Mouse (Mus musculus) hindbrain, embryonic 16.5 days (tissue): ENCODE measurements at regions not wholly inside any gene's neighbourhood (a gene's known extent, or its start where the extent isn't known, plus 50 kb on each side); places are given as distances from the start of the nearest gene placed in this dataset.

ENCODE experiments used
- ATAC-seq: fragments of 200-750 bp; cut with Nextera tagmentation; 2 replicates; pipeline ENCODE4 v1.8.0; 2017; ENCODE audit warnings: moderate TSS enrichment, moderate library complexity
- H3K27ac ChIP-seq: fragments of 300-500 bp; sonication (generic); 2 replicates; pipeline ENCODE4 v1.5.1; 2014; ENCODE audit warnings: low read depth, mild to moderate bottlenecking, control low read depth, low read length, moderate library complexity
- H3K27me3 ChIP-seq: fragments of 300-500 bp; sonication (generic); replicated peaks from 2 replicates; pipeline ENCODE4 v1.6.1; 2014; ENCODE audit warnings: low read length; ENCODE audit not compliant: control insufficient read depth, insufficient read depth
- H3K36me3 ChIP-seq: fragments of 300-500 bp; sonication (generic); 2 replicates; pipeline ENCODE4 v1.6.1; 2014; ENCODE audit warnings: mild to moderate bottlenecking, low read length, moderate library complexity, mixed read lengths; ENCODE audit not compliant: control insufficient read depth, insufficient read depth
- H3K4me1 ChIP-seq: fragments of 300-500 bp; sonication (generic); 2 replicates; pipeline ENCODE4 v1.6.1; 2014; ENCODE audit warnings: low read depth, low read length; ENCODE audit not compliant: control insufficient read depth, insufficient read depth
- H3K4me2 ChIP-seq: fragments of 300-500 bp; sonication (generic); 2 replicates; pipeline ENCODE4 v1.6.1; 2014; ENCODE audit warnings: mild to moderate bottlenecking, low read length, control low read depth, moderate library complexity
- H3K4me3 ChIP-seq: fragments of 300-500 bp; sonication (generic); 2 replicates; pipeline ENCODE4 v1.5.1; 2014; ENCODE audit warnings: mild to moderate bottlenecking, low read length, control low read depth, moderate library complexity
- H3K9ac ChIP-seq: fragments of 300-500 bp; sonication (generic); 2 replicates; pipeline ENCODE4 v1.6.1; 2014; ENCODE audit warnings: low read depth, mild to moderate bottlenecking, control low read depth, low read length, moderate library complexity
- H3K9me3 ChIP-seq: fragments of 300-500 bp; sonication (generic); 2 replicates; pipeline ENCODE4 v1.6.1; 2014; ENCODE audit warnings: mild to moderate bottlenecking, low read length, moderate library complexity; ENCODE audit not compliant: control insufficient read depth
- WGBS: fragments of 180-500 bp; shearing (Covaris S2); extraction: QIAGEN DNeasy Blood & Tissue Kit; methylation state at CpG from one replicate; pipeline ENCODE4 v1.1.7; 2014; 5-methylcytosine and 5-hydroxymethylcytosine counted together

DNA sequence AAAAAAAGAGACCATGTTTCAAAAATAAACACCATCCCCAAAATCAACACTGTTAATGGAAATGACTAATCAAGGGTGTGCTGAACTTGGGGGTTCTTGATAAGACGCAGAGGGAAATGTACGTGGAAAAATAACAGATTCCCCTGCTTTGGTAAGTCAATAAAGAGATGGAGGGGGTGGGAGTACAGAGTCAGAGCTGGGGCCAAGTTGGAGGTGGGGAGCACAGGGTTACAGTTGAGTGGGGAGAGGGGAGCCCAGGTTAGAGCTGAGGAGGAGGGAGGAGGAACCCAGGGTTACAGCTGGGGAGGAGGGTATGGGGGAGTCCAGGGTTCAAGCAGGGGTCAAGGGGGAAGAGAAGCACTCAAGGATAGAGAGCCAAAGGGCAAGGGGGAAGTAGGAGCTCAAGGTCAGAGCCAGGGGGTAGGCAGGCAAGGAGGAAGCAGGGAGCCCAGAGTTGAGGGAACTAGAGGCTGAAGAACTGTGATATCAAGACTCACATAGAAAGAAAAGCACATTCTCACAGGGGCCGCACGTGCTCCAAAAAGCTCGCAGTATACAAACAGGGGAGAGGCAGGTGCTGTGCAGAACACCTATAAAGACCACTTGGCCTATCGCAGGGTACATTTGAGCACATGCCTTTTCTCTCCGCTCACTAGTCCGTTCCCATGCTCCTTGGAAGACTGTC lies 246.4 kb downstream of the Sox9 start:
- ATAC-seq, result no peak
- Histone ChIP-seq H3K4me2 (no peak overlapping the region), H3K36me3 (no peaks in the 10 kb centered on the region), H3K4me3 (no peak overlapping the region), H3K4me1 (no peaks in the 10 kb centered on the region), H3K9me3 (no peaks in the 10 kb centered on the region), H3K27me3 (no peaks in the 10 kb centered on the region), H3K27ac (no peak overlapping the region), H3K9ac (no peak overlapping the region)
- 90% methylated on average over 8 of the region's 8 CpGs for WGBS

DNA sequence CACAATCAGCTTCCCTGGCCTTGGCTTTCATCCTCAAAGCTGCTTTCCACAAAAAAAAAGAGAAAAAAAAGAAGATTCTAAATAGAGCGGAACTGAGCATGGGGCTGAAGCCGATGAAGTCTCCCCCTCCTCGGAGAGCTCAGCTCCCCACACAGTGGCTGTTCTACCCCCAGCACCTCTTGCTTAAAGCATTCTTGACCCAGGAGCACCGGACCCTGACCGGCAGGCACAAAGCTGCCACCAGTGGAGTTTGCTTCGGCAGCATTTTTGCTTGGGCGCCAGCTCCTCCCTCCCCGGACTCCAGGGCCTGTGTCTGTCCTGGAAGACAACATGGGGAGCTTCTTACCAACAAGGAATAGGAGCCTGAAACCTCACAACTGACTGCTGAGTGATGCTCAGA lies 249.4 kb downstream of the Sox9 start:
- Histone ChIP-seq H3K9me3 (no peaks in the 10 kb centered on the region), H3K4me3 (no peak overlapping the region), H3K4me2 (no peak overlapping the region), H3K27ac (no peak overlapping the region), H3K4me1 (no peaks in the 10 kb centered on the region), H3K27me3 (no peaks in the 10 kb centered on the region), H3K36me3 (no peaks in the 10 kb centered on the region), H3K9ac (no peak overlapping the region)
- WGBS, result 41% methylated on average over 8 of the region's 8 CpGs
- no peak for ATAC-seq

DNA sequence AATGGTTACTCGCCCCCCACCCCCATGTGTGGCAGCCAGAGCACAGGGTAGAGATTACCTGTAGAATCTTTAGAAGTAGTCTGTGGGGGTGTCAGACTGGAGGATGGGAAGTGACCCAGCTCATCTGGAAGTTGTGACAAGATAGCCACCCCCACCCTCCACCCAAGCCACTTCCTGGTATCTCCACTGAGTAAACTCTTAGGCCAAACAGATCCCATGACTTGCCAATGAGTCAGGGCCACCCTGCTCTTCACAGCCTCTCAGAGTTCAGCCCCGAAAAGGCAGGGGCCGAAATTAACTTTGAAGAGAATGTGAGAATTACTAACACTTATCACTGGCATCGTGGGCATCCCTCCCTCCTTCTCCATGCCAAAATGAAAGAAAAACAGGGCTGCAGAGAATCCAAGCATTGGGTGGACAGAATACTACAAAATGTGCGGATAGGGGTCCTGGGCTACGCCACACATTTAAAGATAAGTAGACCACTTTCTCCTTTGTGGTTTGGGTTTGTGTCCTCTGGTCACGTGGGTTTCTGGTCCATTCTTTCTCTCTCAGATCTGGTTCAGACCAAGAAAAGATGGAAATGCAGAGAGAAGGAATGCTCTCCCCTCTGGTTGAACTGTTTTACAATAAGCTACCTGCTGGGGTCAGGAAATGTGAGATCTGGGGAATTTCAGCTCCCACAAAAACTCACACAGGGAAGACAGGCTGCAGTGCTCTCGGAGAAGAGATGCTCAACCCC lies 250.6 kb downstream of the Sox9 start:
- Histone ChIP-seq H3K4me3 (no peak overlapping the region), H3K4me1 (no peaks in the 10 kb centered on the region), H3K9me3 (no peaks in the 10 kb centered on the region), H3K27me3 (no peaks in the 10 kb centered on the region), H3K9ac (no peak overlapping the region), H3K4me2 (no peak overlapping the region), H3K36me3 (no peaks in the 10 kb centered on the region), H3K27ac (no peak overlapping the region)
- 83% methylated on average over 8 of the region's 8 CpGs for WGBS
- no peak for ATAC-seq

DNA sequence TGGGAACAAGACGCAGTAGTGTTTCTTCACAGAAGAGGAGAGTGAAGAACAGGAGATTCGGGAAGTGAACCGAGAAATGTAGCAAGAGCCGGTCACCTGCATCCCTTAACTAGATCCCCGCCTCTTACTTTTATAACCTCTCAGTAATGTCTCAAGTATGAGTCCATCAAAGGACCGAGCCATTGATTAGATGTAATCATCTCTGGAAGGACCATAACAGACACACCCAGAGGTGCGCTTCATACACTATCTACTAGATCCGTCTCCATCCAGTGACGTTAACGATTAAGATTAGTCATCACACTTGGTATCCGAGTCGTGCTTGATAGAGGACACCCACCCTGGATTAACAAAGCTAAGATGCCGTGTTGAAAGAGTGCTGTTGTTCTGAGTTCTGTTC lies 252.9 kb downstream of the Sox9 start:
- Histone ChIP-seq H3K27me3 (no peaks in the 10 kb centered on the region), H3K9ac (no peak overlapping the region), H3K27ac (no peak overlapping the region), H3K9me3 (no peaks in the 10 kb centered on the region), H3K4me2 (no peak overlapping the region), H3K4me1 (no peaks in the 10 kb centered on the region), H3K4me3 (no peak overlapping the region), H3K36me3 (no peaks in the 10 kb centered on the region)
- WGBS, result 94% methylated on average over 13 of the region's 13 CpGs
- no peak for ATAC-seq

DNA sequence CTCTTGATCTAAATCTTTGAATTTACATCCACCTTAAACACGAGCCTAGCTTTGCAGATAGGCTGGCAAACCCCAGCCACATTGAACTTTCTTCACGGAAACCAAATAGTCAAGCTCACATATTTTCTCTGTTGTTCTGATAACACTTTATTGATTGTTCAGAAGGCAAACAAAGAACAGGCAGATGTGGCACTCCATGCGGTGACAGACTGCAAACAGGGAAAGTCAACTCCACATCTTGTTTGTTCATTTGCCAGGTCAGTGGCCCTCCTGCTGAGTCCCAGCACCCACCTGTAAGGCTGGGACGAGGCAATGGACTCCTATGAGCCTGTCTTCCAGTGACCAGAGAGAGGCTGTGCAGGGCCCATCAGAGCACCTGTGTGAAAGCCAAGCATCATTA lies 255.7 kb downstream of the Sox9 start:
- ATAC-seq, result no peak
- no peaks in the 10 kb centered on the region for H3K9me3 ChIP-seq
- H3K27me3 ChIP-seq, result no peaks in the 10 kb centered on the region
- H3K4me1 ChIP-seq, result no peaks in the 10 kb centered on the region
- no peak overlapping the region for H3K4me3 ChIP-seq
- no peak overlapping the region for H3K4me2 ChIP-seq
- WGBS, result 77% methylated on average over 4 of the region's 4 CpGs
- no peak overlapping the region for H3K27ac ChIP-seq
- no peaks in the 10 kb centered on the region for H3K36me3 ChIP-seq
- H3K9ac ChIP-seq, result no peak overlapping the region

DNA sequence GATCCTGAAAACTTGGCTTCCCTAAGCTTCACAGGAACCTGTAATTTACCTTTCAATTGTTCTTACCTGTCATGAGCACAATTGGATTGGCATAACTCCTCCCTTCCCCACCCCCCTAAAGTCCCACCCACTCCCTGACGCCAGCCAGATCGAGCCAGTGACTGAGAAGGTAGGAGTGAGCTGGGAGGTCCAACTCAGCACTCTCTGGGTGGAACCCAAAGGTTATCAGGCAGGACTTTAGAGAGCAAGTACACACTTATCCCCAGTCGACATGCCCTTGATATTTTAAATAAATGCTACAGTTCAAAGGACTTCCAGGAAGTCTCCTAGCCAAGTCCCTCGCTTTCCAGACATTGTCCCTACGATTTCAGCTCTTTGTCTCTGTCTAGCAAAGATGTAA lies 260.7 kb downstream of the Sox9 start:
- Histone ChIP-seq H3K27me3 (no peaks in the 10 kb centered on the region), H3K4me1 (peaks cover 14% of the 10 kb centered on the region), H3K9ac (no peak overlapping the region), H3K9me3 (no peaks in the 10 kb centered on the region), H3K4me2 (no peak overlapping the region), H3K4me3 (no peak overlapping the region), H3K36me3 (no peaks in the 10 kb centered on the region), H3K27ac (no peak overlapping the region)
- no peak for ATAC-seq
- WGBS, result 58% methylated on average over 5 of the region's 5 CpGs

DNA sequence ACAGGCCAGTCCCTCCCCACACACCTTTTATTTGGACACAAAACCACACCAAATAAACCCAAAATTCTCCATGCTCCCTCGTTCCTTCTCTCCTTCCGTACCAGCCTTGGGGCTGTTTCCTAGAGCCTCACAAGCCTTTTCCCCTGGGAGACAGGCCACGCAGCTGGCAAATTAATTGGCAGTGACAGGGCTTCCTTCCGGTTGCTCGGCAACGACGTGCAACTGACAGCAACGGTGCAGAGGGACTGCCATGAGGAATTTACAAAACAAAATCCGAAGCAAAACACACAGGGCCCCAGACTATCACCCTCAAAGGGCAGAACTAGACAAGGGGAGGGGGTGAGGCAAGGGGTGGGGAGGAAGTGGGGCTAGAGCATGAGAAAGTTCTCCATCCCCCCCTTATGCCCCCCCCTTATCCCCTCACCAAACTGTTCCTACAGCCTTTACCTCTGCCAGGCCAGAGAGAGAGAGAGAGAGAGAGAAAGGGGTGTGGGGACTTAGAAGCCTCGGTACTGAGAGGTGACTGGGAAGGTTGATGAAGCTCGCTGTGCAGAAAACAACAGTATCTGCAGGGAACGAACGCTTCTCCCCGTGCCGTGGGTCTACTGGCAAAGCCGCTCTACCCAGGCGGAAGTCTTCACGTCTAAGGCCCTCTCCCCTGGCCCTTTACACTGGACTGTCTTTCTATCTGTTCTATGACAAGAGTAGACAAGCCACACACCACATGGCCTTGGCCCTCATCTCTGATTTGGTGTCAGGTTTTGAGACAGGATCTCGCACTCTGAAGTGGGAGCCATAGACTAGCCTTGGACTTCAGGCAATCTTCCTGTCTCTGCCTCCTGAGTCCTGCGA lies 264.4 kb downstream of the Sox9 start:
- no peaks in the 10 kb centered on the region for H3K27me3 ChIP-seq
- H3K36me3 ChIP-seq, result no peaks in the 10 kb centered on the region
- H3K4me1 ChIP-seq, result peaks cover 19% of the 10 kb centered on the region
- peak overlapping the region; percentile 72 for H3K27ac ChIP-seq
- H3K9ac ChIP-seq, result peak overlapping the region; percentile 35
- ATAC-seq, result peak; percentile 85
- no peak overlapping the region for H3K4me3 ChIP-seq
- 15% methylated on average over 20 of the region's 20 CpGs for WGBS
- no peaks in the 10 kb centered on the region for H3K9me3 ChIP-seq
- H3K4me2 ChIP-seq, result peak overlapping the region; percentile 33

DNA sequence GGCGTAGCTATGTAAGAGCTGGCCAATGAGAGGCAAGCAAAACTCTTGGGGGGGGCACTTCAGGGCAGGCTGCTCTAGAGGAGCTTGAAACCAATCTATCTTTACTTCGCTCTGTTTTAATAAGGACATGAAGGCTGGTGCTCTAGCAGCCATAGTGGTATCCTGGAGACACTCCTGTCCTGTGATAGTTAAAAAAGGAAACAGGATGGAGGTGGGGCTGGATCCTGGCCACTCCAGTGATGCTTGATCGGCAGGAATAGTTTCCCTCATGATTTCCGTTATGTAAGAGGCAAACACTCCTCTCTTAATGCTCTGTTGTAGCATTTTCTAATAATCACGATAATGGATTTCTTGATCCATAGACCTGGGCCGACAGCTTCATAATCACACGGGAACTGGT lies 266.1 kb downstream of the Sox9 start:
- Histone ChIP-seq H3K27me3 (no peaks in the 10 kb centered on the region), H3K9me3 (no peaks in the 10 kb centered on the region), H3K4me1 (peaks cover 19% of the 10 kb centered on the region), H3K27ac (no peak overlapping the region), H3K4me2 (no peak overlapping the region), H3K9ac (no peak overlapping the region), H3K36me3 (no peaks in the 10 kb centered on the region), H3K4me3 (no peak overlapping the region)
- ATAC-seq, result no peak
- 77% methylated on average over 7 of the region's 7 CpGs for WGBS

DNA sequence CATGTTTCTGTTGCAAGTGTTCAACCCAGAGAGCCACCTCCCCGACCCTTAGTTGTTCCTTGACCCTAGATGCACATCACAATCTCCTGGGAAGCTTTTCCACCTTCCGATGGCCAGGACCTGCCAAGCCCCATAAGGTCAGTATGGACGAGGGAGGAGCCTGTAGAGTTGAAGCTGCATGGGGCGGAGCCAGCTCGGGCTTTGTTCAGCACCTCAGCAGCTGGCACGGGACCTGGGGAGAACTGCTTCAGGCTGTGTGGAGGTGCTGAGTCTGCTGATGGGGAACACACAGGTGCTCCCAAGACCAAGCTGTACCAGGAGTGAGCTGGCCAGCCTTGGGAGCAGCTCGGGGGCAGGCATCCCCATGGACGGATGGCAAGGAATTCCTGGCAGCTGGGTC lies 267.6 kb downstream of the Sox9 start:
- no peaks in the 10 kb centered on the region for H3K27me3 ChIP-seq

More for the DNA sequence above, 267.6 kb downstream of the Sox9 start:
- no peak overlapping the region for H3K4me2 ChIP-seq
- H3K9me3 ChIP-seq, result no peaks in the 10 kb centered on the region
- WGBS, result 59% methylated on average over 8 of the region's 8 CpGs
- no peak for ATAC-seq
- peaks cover 19% of the 10 kb centered on the region for H3K4me1 ChIP-seq
- no peak overlapping the region for H3K27ac ChIP-seq
- H3K36me3 ChIP-seq, result no peaks in the 10 kb centered on the region
- no peak overlapping the region for H3K4me3 ChIP-seq
- no peak overlapping the region for H3K9ac ChIP-seq
